Mouse (Mus musculus): ENCODE results near the gene 1700125H20Rik. TPM values are rescaled to one million over a fixed set of nuclear protein-coding genes. Genes with fewer than 3 reads are reported as not detected.

Gene 1700125H20Rik
- polyA plus RNA-seq, 1 experiment from 2014 or later: 0.28 TPM

- Histone ChIP-seq H3K36me3 (ENCODE audit: insufficient read depth) (peaks cover 9% of the 10 kb centered on the region), H3K4me3 (ENCODE audit: low read depth, low read length) (no peak overlapping the region), H3K4me2 (no peak overlapping the region), H3K27me3 (ENCODE audit: insufficient read depth, low read length) (no peaks in the 10 kb centered on the region), H3K9ac (no peak overlapping the region), H3K9me3 (ENCODE audit: low read depth, low read length) (no peaks in the 10 kb centered on the region), H3K27ac (ENCODE audit: low read depth) (no peak overlapping the region), H3K4me1 (ENCODE audit: insufficient read depth) (no peaks in the 10 kb centered on the region)
- DNase-seq (peak; percentile 67), ATAC-seq (ENCODE audit: insufficient read depth) (no peak)
- 66% methylated on average over 5 of the region's 5 CpGs for WGBS
- peak; percentile 59 for TF ChIP-seq CTCF (IDR thresholded peaks at IDR 0.05; ENCODE audit: low read depth)
These were observed 13.9 kb downstream of the 1700125H20Rik start for GRCm38 (mm10) chr11:85184082-85184481.

- TF ChIP-seq CTCF (IDR thresholded peaks at IDR 0.05; ENCODE audit: low read depth): no peak
- Histone ChIP-seq H3K4me2 (no peak overlapping the region), H3K27ac (ENCODE audit: low read depth) (no peak overlapping the region), H3K9ac (no peak overlapping the region), H3K36me3 (ENCODE audit: insufficient read depth) (peaks cover 16% of the 10 kb centered on the region), H3K4me1 (ENCODE audit: insufficient read depth) (no peaks in the 10 kb centered on the region), H3K4me3 (ENCODE audit: low read depth, low read length) (no peak overlapping the region), H3K27me3 (ENCODE audit: insufficient read depth, low read length) (no peaks in the 10 kb centered on the region), H3K9me3 (ENCODE audit: low read depth, low read length) (no peaks in the 10 kb centered on the region)
- DNase-seq (no peak), ATAC-seq (ENCODE audit: insufficient read depth) (no peak)
- 73% methylated on average over 6 of the region's 6 CpGs for WGBS
These were observed 14.6 kb downstream of the 1700125H20Rik start for GRCm38 (mm10) chr11:85184839-85185238.

- DNase-seq: no peak
- no peak overlapping the region for H3K4me3 ChIP-seq (ENCODE audit: low read depth, low read length)
- no peaks in the 10 kb centered on the region for H3K9me3 ChIP-seq (ENCODE audit: low read depth, low read length)
- peaks cover 55% of the 10 kb centered on the region for H3K36me3 ChIP-seq (ENCODE audit: insufficient read depth)
- H3K9ac ChIP-seq: no peak overlapping the region
- no peaks in the 10 kb centered on the region for H3K27me3 ChIP-seq (ENCODE audit: insufficient read depth, low read length)
- no peak for TF ChIP-seq CTCF (IDR thresholded peaks at IDR 0.05; ENCODE audit: low read depth)
- H3K4me2 ChIP-seq: no peak overlapping the region
- H3K27ac ChIP-seq (ENCODE audit: low read depth): no peak overlapping the region
- no peak for ATAC-seq (ENCODE audit: insufficient read depth)
- WGBS: 91% methylated on average over 4 of the region's 4 CpGs
- H3K4me1 ChIP-seq (ENCODE audit: insufficient read depth): no peaks in the 10 kb centered on the region
These were observed 18.9 kb downstream of the 1700125H20Rik start for GRCm38 (mm10) chr11:85189110-85189509.

- Histone ChIP-seq H3K9me3 (ENCODE audit: low read depth, low read length) (no peaks in the 10 kb centered on the region), H3K4me1 (ENCODE audit: insufficient read depth) (no peaks in the 10 kb centered on the region), H3K27me3 (ENCODE audit: insufficient read depth, low read length) (no peaks in the 10 kb centered on the region), H3K4me2 (no peak overlapping the region), H3K4me3 (ENCODE audit: low read depth, low read length) (no peak overlapping the region), H3K27ac (ENCODE audit: low read depth) (no peak overlapping the region), H3K36me3 (ENCODE audit: insufficient read depth) (peaks cover 71% of the 10 kb centered on the region), H3K9ac (no peak overlapping the region)
- TF ChIP-seq CTCF (IDR thresholded peaks at IDR 0.05; ENCODE audit: low read depth): no peak
- no peak for DNase-seq
- 93% methylated on average over 12 of the region's 12 CpGs for WGBS
- no peak for ATAC-seq (ENCODE audit: insufficient read depth)
These were observed 20.5 kb downstream of the 1700125H20Rik start for GRCm38 (mm10) chr11:85190741-85191140.

GRCm38 (mm10) chr11:85194206-85194605, 24.0 kb downstream of the 1700125H20Rik start:
- no peak overlapping the region for H3K9ac ChIP-seq
- H3K4me2 ChIP-seq: no peak overlapping the region
- ATAC-seq (ENCODE audit: insufficient read depth) (no peak), DNase-seq (no peak)
- peaks cover 90% of the 10 kb centered on the region for H3K36me3 ChIP-seq (ENCODE audit: insufficient read depth)
- no peaks in the 10 kb centered on the region for H3K4me1 ChIP-seq (ENCODE audit: insufficient read depth)
- no peak for TF ChIP-seq CTCF (IDR thresholded peaks at IDR 0.05; ENCODE audit: low read depth)
- H3K27me3 ChIP-seq (ENCODE audit: insufficient read depth, low read length): no peaks in the 10 kb centered on the region
- no peaks in the 10 kb centered on the region for H3K9me3 ChIP-seq (ENCODE audit: low read depth, low read length)
- no peak overlapping the region for H3K27ac ChIP-seq (ENCODE audit: low read depth)
- 91% methylated on average over 11 of the region's 11 CpGs for WGBS
- no peak overlapping the region for H3K4me3 ChIP-seq (ENCODE audit: low read depth, low read length)

- WGBS: 77% methylated on average over 9 of the region's 9 CpGs
- no peaks in the 10 kb centered on the region for H3K9me3 ChIP-seq (ENCODE audit: low read depth, low read length)
- no peak overlapping the region for H3K9ac ChIP-seq
- no peaks in the 10 kb centered on the region for H3K4me1 ChIP-seq (ENCODE audit: insufficient read depth)
- no peak overlapping the region for H3K27ac ChIP-seq (ENCODE audit: low read depth)
- H3K36me3 ChIP-seq (ENCODE audit: insufficient read depth): peaks cover 90% of the 10 kb centered on the region
- DNase-seq: no peak
- H3K4me3 ChIP-seq (ENCODE audit: low read depth, low read length): no peak overlapping the region
- no peak overlapping the region for H3K4me2 ChIP-seq
- TF ChIP-seq CTCF (IDR thresholded peaks at IDR 0.05; ENCODE audit: low read depth): no peak
- no peak for ATAC-seq (ENCODE audit: insufficient read depth)
- H3K27me3 ChIP-seq (ENCODE audit: insufficient read depth, low read length): no peaks in the 10 kb centered on the region
These were observed 25.8 kb downstream of the 1700125H20Rik start for GRCm38 (mm10) chr11:85196046-85196445.

- Histone ChIP-seq H3K4me3 (ENCODE audit: low read depth, low read length) (no peak overlapping the region), H3K4me1 (ENCODE audit: insufficient read depth) (no peaks in the 10 kb centered on the region), H3K36me3 (ENCODE audit: insufficient read depth) (peaks cover 86% of the 10 kb centered on the region), H3K27ac (ENCODE audit: low read depth) (no peak overlapping the region), H3K9ac (no peak overlapping the region), H3K27me3 (ENCODE audit: insufficient read depth, low read length) (no peaks in the 10 kb centered on the region), H3K9me3 (ENCODE audit: low read depth, low read length) (no peaks in the 10 kb centered on the region), H3K4me2 (no peak overlapping the region)
- ATAC-seq (ENCODE audit: insufficient read depth) (no peak), DNase-seq (no peak)
- WGBS: 94% methylated on average over 2 of the region's 2 CpGs
- TF ChIP-seq CTCF (IDR thresholded peaks at IDR 0.05; ENCODE audit: low read depth): no peak
These were observed 28.7 kb downstream of the 1700125H20Rik start for GRCm38 (mm10) chr11:85198906-85199305.

GRCm38 (mm10) chr11:85206231-85206630, 36.0 kb downstream of the 1700125H20Rik start:
- H3K4me2 ChIP-seq: no peak overlapping the region
- no peaks in the 10 kb centered on the region for H3K9me3 ChIP-seq (ENCODE audit: low read depth, low read length)
- peaks cover 77% of the 10 kb centered on the region for H3K36me3 ChIP-seq (ENCODE audit: insufficient read depth)
- H3K4me1 ChIP-seq (ENCODE audit: insufficient read depth): no peaks in the 10 kb centered on the region
- DNase-seq (no peak), ATAC-seq (ENCODE audit: insufficient read depth) (no peak)
- H3K27me3 ChIP-seq (ENCODE audit: insufficient read depth, low read length): no peaks in the 10 kb centered on the region
- no peak overlapping the region for H3K9ac ChIP-seq
- no peak for TF ChIP-seq CTCF (IDR thresholded peaks at IDR 0.05; ENCODE audit: low read depth)
- no peak overlapping the region for H3K27ac ChIP-seq (ENCODE audit: low read depth)
- H3K4me3 ChIP-seq (ENCODE audit: low read depth, low read length): no peak overlapping the region

All from lung, embryonic 14.5 days (tissue).